Mouse (Mus musculus) limb, embryonic 14.5 days (tissue): ENCODE results near the gene Tigar. TPM values are rescaled to one million over a fixed set of nuclear protein-coding genes. Genes with fewer than 3 reads are reported as not detected.
A peak's percentile ranks its signal among the peaks of the same experiment; 100 is the strongest.

Source experiments
- ATAC-seq: fragments of 200-750 bp; cut with Nextera tagmentation; 2 replicates; pipeline ENCODE4 v1.8.0; 2017; ENCODE audit warnings: low read depth, moderate number of reproducible peaks, moderate TSS enrichment; ENCODE audit not compliant: low FRiP score
- DNase-seq: peaks from one replicate; pipeline ENCODE4 v3.0.0-alpha.2; 2015; ENCODE audit warnings: low spot score
- H3K27ac ChIP-seq: fragments of 300-500 bp; sonication (generic); replicated peaks from 2 replicates; pipeline ENCODE4 v1.5.1; 2014; ENCODE audit warnings: low read depth, mild to moderate bottlenecking, low read length, moderate library complexity, mixed read lengths
- H3K27me3 ChIP-seq: fragments of 300-500 bp; sonication (generic); 2 replicates; pipeline ENCODE4 v1.6.1; 2014; ENCODE audit warnings: low read length, mixed read lengths; ENCODE audit not compliant: control insufficient read depth, insufficient read depth
- H3K36me3 ChIP-seq: fragments of 300-500 bp; sonication (generic); 2 replicates; pipeline ENCODE4 v1.6.1; 2014; ENCODE audit warnings: mild to moderate bottlenecking, low read length, moderate library complexity, mixed read lengths; ENCODE audit not compliant: control insufficient read depth, insufficient read depth
- H3K4me1 ChIP-seq: fragments of 300-500 bp; sonication (generic); 2 replicates; pipeline ENCODE4 v1.6.1; 2014; ENCODE audit warnings: antibody characterized with exemption, low read length, mixed read lengths; ENCODE audit not compliant: control insufficient read depth, insufficient read depth
- H3K4me2 ChIP-seq: fragments of 300-500 bp; sonication (generic); replicated peaks from 2 replicates; pipeline ENCODE4 v1.6.1; 2014; ENCODE audit warnings: low read depth, mild to moderate bottlenecking, low read length, moderate library complexity; ENCODE audit not compliant: severe bottlenecking
- H3K4me3 ChIP-seq: fragments of 300-500 bp; sonication (generic); replicated peaks from 2 replicates; pipeline ENCODE4 v1.5.1; 2014; ENCODE audit warnings: low read length
- H3K9ac ChIP-seq: fragments of 300-500 bp; sonication (generic); 2 replicates; pipeline ENCODE4 v1.6.1; 2014; ENCODE audit warnings: mild to moderate bottlenecking, low read depth, low read length, moderate library complexity; ENCODE audit not compliant: severe bottlenecking
- H3K9me3 ChIP-seq: fragments of 300-500 bp; sonication (generic); 2 replicates; pipeline ENCODE4 v1.6.1; 2016; ENCODE audit warnings: low read length; ENCODE audit not compliant: control insufficient read depth
- POLR2A ChIP-seq: fragments of 200-500 bp; IDR thresholded peaks from 2 replicates; pipeline ENCODE4 v1.8.0; 2012; ENCODE audit warnings: inconsistent platforms, mild to moderate bottlenecking, moderate library complexity, borderline replicate concordance; ENCODE audit not compliant: insufficient read depth, insufficient read length; ENCODE audit errors: extremely low read depth
- WGBS: fragments of 180-500 bp; shearing (Covaris S2); extraction: QIAGEN DNeasy Blood & Tissue Kit; methylation state at CpG from one replicate; pipeline ENCODE4 v1.1.7; 2014; 5-methylcytosine and 5-hydroxymethylcytosine counted together
- polyA plus RNA-seq, 2 experiments: library from polyadenylated mRNA; depleted of rRNA in 1 of 2; stranded (reverse) in 1 of 2; unstranded in 1 of 2; fragments of >200 nt; fragmentation: Nextera tagmentation in 1 of 2; extraction: Ambion mirVana in 1 of 2; gene quantifications; 2 replicates each; pipeline versions ENCODE4 v1.2.1 to v1.2.3; 2012 to 2014

Tigar gene
- polyA plus RNA-seq, 2 experiments, result 3.2 to 4.1 TPM

GRCm38 (mm10) chr6:127149944-127150662 lies 40.7 kb upstream of the Tigar start:
- peaks cover 40% of the 10 kb centered on the region for H3K4me1 ChIP-seq
- no peaks in the 10 kb centered on the region for H3K27me3 ChIP-seq
- H3K9me3 ChIP-seq, result no peaks in the 10 kb centered on the region
- TF ChIP-seq POLR2A, result no peak
- H3K4me2 ChIP-seq, result peak overlapping the region; percentile 95
- H3K4me3 ChIP-seq, result peak overlapping the region; percentile 87
- H3K27ac ChIP-seq, result peak overlapping the region; percentile 94
- H3K9ac ChIP-seq, result peak overlapping the region; percentile 97
- WGBS, result under 1% methylated on average over 37 of the region's 38 CpGs
- ATAC-seq (no peak), DNase-seq (no peak)
- peaks cover 22% of the 10 kb centered on the region for H3K36me3 ChIP-seq

- H3K4me1 ChIP-seq, result peaks cover 40% of the 10 kb centered on the region
- DNase-seq (no peak), ATAC-seq (no peak)
- H3K4me2 ChIP-seq, result peak overlapping the region; percentile 95
- WGBS, result under 1% methylated on average over 30 of the region's 30 CpGs
- H3K4me3 ChIP-seq, result peak overlapping the region; percentile 87
- H3K27ac ChIP-seq, result peak overlapping the region; percentile 94
- TF ChIP-seq POLR2A, result no peak
- no peaks in the 10 kb centered on the region for H3K9me3 ChIP-seq
- peaks cover 29% of the 10 kb centered on the region for H3K36me3 ChIP-seq
- no peaks in the 10 kb centered on the region for H3K27me3 ChIP-seq
- H3K9ac ChIP-seq, result peak overlapping the region; percentile 97
These were observed 40.1 kb upstream of the Tigar start for GRCm38 (mm10) chr6:127149303-127149943.

GRCm38 (mm10) chr6:127148526-127149302 lies 39.4 kb upstream of the Tigar start:
- ATAC-seq, result no peak
- Histone ChIP-seq H3K4me3 (peak overlapping the region; percentile 87), H3K36me3 (peaks cover 35% of the 10 kb centered on the region), H3K9ac (peak overlapping the region; percentile 97), H3K4me2 (peak overlapping the region; percentile 95), H3K9me3 (no peaks in the 10 kb centered on the region), H3K27me3 (no peaks in the 10 kb centered on the region), H3K27ac (peak overlapping the region; percentile 94), H3K4me1 (peaks cover 34% of the 10 kb centered on the region)
- no peak for DNase-seq
- 3% methylated on average over 20 of the region's 20 CpGs for WGBS
- no peak for TF ChIP-seq POLR2A

- Histone ChIP-seq H3K4me3 (peak overlapping the region; percentile 87), H3K27me3 (no peaks in the 10 kb centered on the region), H3K27ac (no peak overlapping the region), H3K9me3 (no peaks in the 10 kb centered on the region), H3K4me1 (peaks cover 35% of the 10 kb centered on the region), H3K9ac (no peak overlapping the region), H3K36me3 (peaks cover 45% of the 10 kb centered on the region), H3K4me2 (peak overlapping the region; percentile 95)
- DNase-seq, result peak; percentile 96
- 2% methylated on average over 4 of the region's 4 CpGs for whole genome bisulfite sequencing
- TF ChIP-seq POLR2A, result no peak
- ATAC-seq, result peak; percentile 14; the same call in 1 of the 2 replicates
These were observed 38.3 kb upstream of the Tigar start for GRCm38 (mm10) chr6:127147665-127148064.

- DNase-seq (no peak), ATAC-seq (no peak)
- 84% methylated on average over 3 of the region's 3 CpGs for WGBS
- H3K27ac ChIP-seq, result no peak overlapping the region
- H3K4me3 ChIP-seq, result no peak overlapping the region
- no peak overlapping the region for H3K9ac ChIP-seq
- H3K4me2 ChIP-seq, result no peak overlapping the region; the same call in 1 of the 2 replicates
- H3K9me3 ChIP-seq, result no peaks in the 10 kb centered on the region
- no peaks in the 10 kb centered on the region for H3K27me3 ChIP-seq
- H3K4me1 ChIP-seq, result peaks cover 29% of the 10 kb centered on the region
- TF ChIP-seq POLR2A, result no peak
- peaks cover 52% of the 10 kb centered on the region for H3K36me3 ChIP-seq
These were observed 37.1 kb upstream of the Tigar start for GRCm38 (mm10) chr6:127146322-127146947.
